Mouse (Mus musculus): ENCODE results near the gene Vmn1r75.

Gene Vmn1r75

GRCm38 (mm10) chr7:11874330-11874729, at the start of gene Vmn1r75:
Gene Vmn1r75 (plus strand): TSS chr7:11874630.
- DNase-seq (ENCODE audit: low read depth, low spot score), result no peak

DNA sequence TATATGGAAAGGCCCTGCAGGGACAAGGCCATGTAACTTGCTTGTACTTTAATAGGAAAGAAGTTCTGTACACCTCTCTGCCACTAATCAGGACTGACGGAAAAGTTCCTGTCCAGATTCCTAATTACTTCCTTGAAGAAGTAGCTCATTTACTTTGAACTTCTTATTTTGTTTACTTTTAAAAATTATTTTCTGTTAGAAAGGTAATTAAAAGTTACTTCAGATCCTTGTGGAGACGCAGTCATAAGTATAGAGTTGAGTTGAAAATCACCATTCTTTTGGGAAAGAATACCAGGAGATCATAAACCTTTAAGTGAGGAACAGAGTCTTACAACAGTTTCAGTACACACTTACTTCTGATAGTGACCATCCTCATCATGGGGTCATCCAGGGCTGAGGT, 40.8 kb upstream of the Vmn1r75 start, which contains the start of gene Vmn1r74:
TSS of gene Vmn1r74 (plus strand) at position 301 of the 400 bp plus-strand sequence.
- DNase-seq (ENCODE audit: low read depth, low spot score), result no peak
